Mouse (Mus musculus) small intestine, adult 2 months (tissue): ENCODE data around the gene B3gnt9.

Experiments used
- CTCF ChIP-seq: fragments of 200-500 bp; IDR thresholded peaks from 2 replicates; pipeline ENCODE4 v1.5.1; 2012; ENCODE audit warnings: low read depth, mild to moderate bottlenecking, control low read depth, inconsistent platforms, low read length, moderate library complexity, mixed read lengths; ENCODE audit not compliant: insufficient replicate concordance, insufficient read length; ENCODE audit errors: extremely low read depth
- POLR2A ChIP-seq: fragments of 200-500 bp; IDR thresholded peaks from 2 replicates; pipeline ENCODE4 v1.6.1; 2012; ENCODE audit warnings: low read depth, mild to moderate bottlenecking, control low read depth, inconsistent platforms, low read length, moderate library complexity

DNA sequence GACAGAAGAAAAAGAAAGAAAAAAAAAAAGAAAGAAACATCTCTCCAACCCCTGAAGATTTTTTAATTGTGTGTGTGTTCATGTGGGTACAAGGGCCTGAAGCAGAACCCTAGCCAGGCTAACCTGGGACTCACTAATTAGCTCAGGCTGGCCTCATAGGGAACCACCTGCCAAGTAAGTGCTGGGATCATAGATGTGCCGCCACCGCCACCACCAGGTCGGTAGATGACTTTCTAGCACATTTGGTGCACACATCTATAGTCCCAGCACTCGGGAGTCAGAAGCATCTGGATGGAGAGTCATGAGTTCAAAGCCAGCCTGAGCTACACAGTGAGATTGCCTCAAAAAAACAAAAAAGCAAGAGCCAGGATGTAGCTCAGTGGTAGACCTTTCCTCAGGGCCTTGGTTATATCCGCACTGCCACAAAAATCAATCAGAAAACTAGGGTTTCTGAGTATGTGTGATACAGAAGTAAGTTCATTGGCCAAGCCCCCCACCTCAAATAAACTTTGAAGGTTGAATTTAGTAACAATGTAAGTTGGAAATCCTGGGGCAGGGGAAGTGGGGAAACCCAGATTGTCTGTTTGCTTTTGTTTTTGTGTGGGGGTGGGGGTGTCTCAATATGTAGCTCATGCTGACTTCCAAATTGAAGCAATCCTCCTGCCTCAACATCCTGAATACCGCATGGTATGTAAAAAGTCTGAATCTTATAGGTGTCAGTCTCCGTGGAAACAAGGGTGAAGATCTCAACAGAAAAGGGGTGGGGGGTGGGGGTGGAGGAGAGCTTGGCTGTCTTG, 2.6 kb upstream of the B3gnt9 start:
- TF ChIP-seq CTCF (no peak), POLR2A (no peak)
